Mouse (Mus musculus) liver, embryonic 11.5 days (tissue): ENCODE results near the gene Gm5741. TPM values are rescaled to one million over a fixed set of nuclear protein-coding genes. Genes with fewer than 3 reads are reported as not detected.

Source experiments
- ATAC-seq: fragments of 200-750 bp; cut with Nextera tagmentation; replicated peaks from 2 replicates; pipeline ENCODE4 v1.8.0; 2017; ENCODE audit warnings: moderate number of reproducible peaks, mild to moderate bottlenecking, moderate TSS enrichment, moderate library complexity; ENCODE audit not compliant: low FRiP score
- DNase-seq: peaks from one replicate; pipeline ENCODE4 v3.0.0-alpha.2; 2017; ENCODE audit warnings: low spot score
- H3K27ac ChIP-seq: fragments of 300-500 bp; sonication (generic); 2 replicates; pipeline ENCODE4 v1.5.1; 2014; ENCODE audit warnings: mild to moderate bottlenecking, low read depth, low read length, control low read depth
- H3K27me3 ChIP-seq: fragments of 300-500 bp; sonication (generic); replicated peaks from 2 replicates; pipeline ENCODE4 v1.6.1; 2014; ENCODE audit warnings: low read length, mixed read lengths; ENCODE audit not compliant: control insufficient read depth, insufficient read depth
- H3K36me3 ChIP-seq: fragments of 300-500 bp; sonication (generic); 2 replicates; pipeline ENCODE4 v1.6.1; 2014; ENCODE audit warnings: mild to moderate bottlenecking, low read length, moderate library complexity, mixed read lengths; ENCODE audit not compliant: control insufficient read depth, insufficient read depth
- H3K4me1 ChIP-seq: fragments of 300-500 bp; sonication (generic); replicated peaks from 2 replicates; pipeline ENCODE4 v1.6.1; 2014; ENCODE audit warnings: low read length, mixed read lengths; ENCODE audit not compliant: control insufficient read depth, insufficient read depth
- H3K4me2 ChIP-seq: fragments of 300-500 bp; sonication (generic); 2 replicates; pipeline ENCODE4 v1.6.1; 2014; ENCODE audit warnings: mild to moderate bottlenecking, control low read depth, moderate library complexity
- H3K4me3 ChIP-seq: fragments of 300-500 bp; sonication (generic); 2 replicates; pipeline ENCODE4 v1.5.1; 2014; ENCODE audit warnings: low read depth, low read length, control low read depth
- H3K9ac ChIP-seq: fragments of 300-500 bp; sonication (generic); 2 replicates; pipeline ENCODE4 v1.6.1; 2014; ENCODE audit warnings: low read depth, low read length, control low read depth
- H3K9me3 ChIP-seq: fragments of 300-500 bp; sonication (generic); 2 replicates; pipeline ENCODE4 v1.6.1; 2016; ENCODE audit warnings: low read length, inconsistent platforms, mixed read lengths; ENCODE audit not compliant: control insufficient read depth
- WGBS: fragments of 180-500 bp; shearing (Covaris S2); extraction: QIAGEN DNeasy Blood & Tissue Kit; methylation state at CpG from one replicate; pipeline ENCODE4 v1.1.7; 2014; 5-methylcytosine and 5-hydroxymethylcytosine counted together
- polyA plus RNA-seq: library from polyadenylated mRNA; unstranded; fragments of >200 nt; fragmentation: Nextera tagmentation; extraction: Ambion mirVana; gene quantifications from 2 replicates; pipeline ENCODE4 v1.2.1, GENCODE M21; 2014

The Gm5741 gene
- polyA plus RNA-seq = not detected in 2 replicates

GRCm38 (mm10) chr8:85067982-85068381 lies at the start of gene Gm5741:
TSS of gene Gm5741 (minus strand) at chr8:85067982.
- no peak within 1 kb of the TSS for H3K9ac ChIP-seq
- DNase-seq = no peak
- no peak within 1 kb of the TSS for H3K4me3 ChIP-seq
- no peaks in the 10 kb centered on the region for H3K9me3 ChIP-seq
- peaks cover 9% of the 10 kb centered on the region for H3K4me1 ChIP-seq
- no peak within 1 kb of the TSS for H3K27ac ChIP-seq
- peaks cover 5% of the 10 kb centered on the region; the same call in 1 of the 2 replicates for H3K36me3 ChIP-seq
- no peak within 1 kb of the TSS for H3K4me2 ChIP-seq
- ATAC-seq = no peak
- H3K27me3 ChIP-seq = no peaks in the 10 kb centered on the region

- Histone ChIP-seq H3K27me3 (no peaks in the 10 kb centered on the region), H3K9ac (no peak overlapping the region), H3K9me3 (no peaks in the 10 kb centered on the region), H3K27ac (no peak overlapping the region), H3K4me1 (no peaks in the 10 kb centered on the region), H3K4me2 (no peak overlapping the region), H3K36me3 (no peaks in the 10 kb centered on the region), H3K4me3 (no peak overlapping the region)
- 77% methylated on average over 7 of the region's 7 CpGs for WGBS
- no peak for ATAC-seq
- no peak for DNase-seq
Observed at GRCm38 (mm10) chr8:85116984-85117383, 49.2 kb upstream of the Gm5741 start.

- no peak overlapping the region for H3K4me2 ChIP-seq
- 62% methylated on average over 4 of the region's 4 CpGs for WGBS
- H3K27me3 ChIP-seq = no peaks in the 10 kb centered on the region
- DNase-seq = no peak
- no peaks in the 10 kb centered on the region for H3K4me1 ChIP-seq
- no peak for ATAC-seq
- H3K4me3 ChIP-seq = no peak overlapping the region
- no peaks in the 10 kb centered on the region for H3K9me3 ChIP-seq
- no peak overlapping the region for H3K9ac ChIP-seq
- H3K27ac ChIP-seq = no peak overlapping the region
- H3K36me3 ChIP-seq = no peaks in the 10 kb centered on the region; the same call in 1 of the 2 replicates
Observed at GRCm38 (mm10) chr8:85115501-85115900, 47.7 kb upstream of the Gm5741 start.

GRCm38 (mm10) chr8:85113241-85113640 lies 45.5 kb upstream of the Gm5741 start:
- no peak for ATAC-seq
- no peaks in the 10 kb centered on the region for H3K27me3 ChIP-seq
- H3K36me3 ChIP-seq = peaks cover 4% of the 10 kb centered on the region; the same call in 1 of the 2 replicates
- H3K9ac ChIP-seq = no peak overlapping the region
- no peak overlapping the region for H3K4me2 ChIP-seq
- H3K9me3 ChIP-seq = no peaks in the 10 kb centered on the region
- H3K4me3 ChIP-seq = no peak overlapping the region
- WGBS = 84% methylated on average over 10 of the region's 10 CpGs
- H3K27ac ChIP-seq = no peak overlapping the region
- H3K4me1 ChIP-seq = no peaks in the 10 kb centered on the region
- no peak for DNase-seq

- Histone ChIP-seq H3K36me3 (peaks cover 11% of the 10 kb centered on the region; the same call in 1 of the 2 replicates), H3K27me3 (no peaks in the 10 kb centered on the region), H3K4me2 (no peak overlapping the region), H3K4me1 (no peaks in the 10 kb centered on the region), H3K4me3 (no peak overlapping the region), H3K27ac (no peak overlapping the region), H3K9me3 (no peaks in the 10 kb centered on the region), H3K9ac (no peak overlapping the region)
- no peak for ATAC-seq
- DNase-seq = no peak
- WGBS = 68% methylated on average over 4 of the region's 4 CpGs
Observed at GRCm38 (mm10) chr8:85100076-85100665, 32.4 kb upstream of the Gm5741 start.

GRCm38 (mm10) chr8:85096850-85097249 lies 29.1 kb upstream of the Gm5741 start:
- Histone ChIP-seq H3K4me1 (no peaks in the 10 kb centered on the region), H3K4me3 (no peak overlapping the region), H3K4me2 (no peak overlapping the region), H3K27ac (no peak overlapping the region), H3K27me3 (no peaks in the 10 kb centered on the region), H3K36me3 (peaks cover 14% of the 10 kb centered on the region; the same call in 1 of the 2 replicates), H3K9ac (no peak overlapping the region), H3K9me3 (no peaks in the 10 kb centered on the region)
- DNase-seq (no peak), ATAC-seq (no peak)
- 85% methylated on average over 4 of the region's 4 CpGs for WGBS

GRCm38 (mm10) chr8:85096196-85096595 lies 28.4 kb upstream of the Gm5741 start:
- H3K9me3 ChIP-seq = no peaks in the 10 kb centered on the region
- DNase-seq = no peak
- no peaks in the 10 kb centered on the region for H3K27me3 ChIP-seq
- 87% methylated on average over 16 of the region's 16 CpGs for WGBS
- no peaks in the 10 kb centered on the region for H3K4me1 ChIP-seq
- H3K9ac ChIP-seq = no peak overlapping the region
- no peak overlapping the region for H3K4me2 ChIP-seq
- ATAC-seq = no peak
- no peak overlapping the region for H3K4me3 ChIP-seq
- no peak overlapping the region for H3K27ac ChIP-seq
- peaks cover 14% of the 10 kb centered on the region; the same call in 1 of the 2 replicates for H3K36me3 ChIP-seq

GRCm38 (mm10) chr8:85095566-85095965 lies 27.8 kb upstream of the Gm5741 start:
- no peak overlapping the region for H3K9ac ChIP-seq
- no peak for DNase-seq
- H3K36me3 ChIP-seq = peaks cover 14% of the 10 kb centered on the region; the same call in 1 of the 2 replicates
- 92% methylated on average over 7 of the region's 7 CpGs for WGBS
- no peaks in the 10 kb centered on the region for H3K9me3 ChIP-seq
- H3K27me3 ChIP-seq = no peaks in the 10 kb centered on the region
- H3K4me3 ChIP-seq = no peak overlapping the region
- no peak overlapping the region for H3K4me2 ChIP-seq
- H3K27ac ChIP-seq = no peak overlapping the region
- no peaks in the 10 kb centered on the region for H3K4me1 ChIP-seq
- ATAC-seq = no peak

- Histone ChIP-seq H3K27ac (no peak overlapping the region), H3K27me3 (no peaks in the 10 kb centered on the region), H3K9ac (no peak overlapping the region), H3K9me3 (no peaks in the 10 kb centered on the region), H3K36me3 (peaks cover 14% of the 10 kb centered on the region; the same call in 1 of the 2 replicates), H3K4me3 (no peak overlapping the region), H3K4me1 (no peaks in the 10 kb centered on the region), H3K4me2 (no peak overlapping the region)
- DNase-seq (no peak), ATAC-seq (no peak)
- 91% methylated on average over 13 of the region's 13 CpGs for WGBS
Observed at GRCm38 (mm10) chr8:85095051-85095450, 27.3 kb upstream of the Gm5741 start.
